Mouse (Mus musculus) forebrain, embryonic 10.5 days (tissue): ENCODE measurements around the gene H6pd. TPM values are rescaled to one million over a fixed set of nuclear protein-coding genes. Genes with fewer than 3 reads are reported as not detected.

ENCODE experiments used
- DNase-seq: peaks from one replicate; pipeline ENCODE4 v3.0.0-alpha.2; 2017; ENCODE audit warnings: low spot score; ENCODE audit errors: extremely low spot score
- H3K27ac ChIP-seq: fragments of 300-500 bp; sonication (generic); 2 replicates; pipeline ENCODE4 v1.5.1; 2016; ENCODE audit warnings: mild to moderate bottlenecking
- H3K27me3 ChIP-seq: fragments of 300-500 bp; sonication (generic); 2 replicates; pipeline ENCODE4 v1.6.1; 2016; ENCODE audit warnings: mild to moderate bottlenecking; ENCODE audit not compliant: poor library complexity, severe bottlenecking
- H3K36me3 ChIP-seq: fragments of 300-500 bp; sonication (generic); replicated peaks from 2 replicates; pipeline ENCODE4 v1.6.1; 2016; ENCODE audit warnings: mild to moderate bottlenecking, moderate library complexity
- H3K4me1 ChIP-seq: fragments of 300-500 bp; sonication (generic); 2 replicates; pipeline ENCODE4 v1.6.1; 2016
- H3K4me3 ChIP-seq: fragments of 300-500 bp; sonication (generic); 2 replicates; pipeline ENCODE4 v1.5.1; 2016; ENCODE audit warnings: mild to moderate bottlenecking, moderate library complexity
- H3K9me3 ChIP-seq: fragments of 300-500 bp; sonication (generic); 2 replicates; pipeline ENCODE4 v1.6.1; 2016; ENCODE audit warnings: mild to moderate bottlenecking, moderate library complexity
- WGBS: fragments of 180-500 bp; shearing (Covaris S2); methylation state at CpG from one replicate; pipeline ENCODE4 v1.1.7; 2016; 5-methylcytosine and 5-hydroxymethylcytosine counted together
- polyA plus RNA-seq: library from polyadenylated mRNA; unstranded; fragments of >200 nt; fragmentation: Nextera tagmentation; extraction: Ambion mirVana; gene quantifications from 2 replicates; pipeline ENCODE4 v1.2.1, GENCODE M21; 2016

H6pd gene
- polyA plus RNA-seq, 1 experiment from 2014 or later = 3.0 TPM

DNA sequence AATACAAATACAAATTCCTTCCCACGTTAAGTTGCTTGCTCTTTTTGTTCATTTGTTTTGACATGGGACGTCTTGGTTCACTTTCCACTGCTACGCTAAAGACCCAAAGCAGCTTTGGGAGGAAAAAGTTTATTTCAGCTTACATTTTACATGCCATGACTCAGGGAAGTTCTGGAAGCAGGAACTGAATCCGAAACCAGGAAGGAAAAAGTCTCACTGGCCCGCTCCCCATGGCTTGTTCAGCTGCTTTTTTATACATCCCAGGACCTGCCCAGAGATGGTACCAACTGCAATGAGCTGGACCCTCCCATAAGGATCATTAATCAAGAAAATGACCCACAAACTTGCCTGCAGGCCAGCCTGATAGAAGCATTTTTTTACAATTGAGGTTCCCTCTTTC lies 5.0 kb upstream of the H6pd start:
- 85% methylated on average over 5 of the region's 5 CpGs for WGBS

DNA sequence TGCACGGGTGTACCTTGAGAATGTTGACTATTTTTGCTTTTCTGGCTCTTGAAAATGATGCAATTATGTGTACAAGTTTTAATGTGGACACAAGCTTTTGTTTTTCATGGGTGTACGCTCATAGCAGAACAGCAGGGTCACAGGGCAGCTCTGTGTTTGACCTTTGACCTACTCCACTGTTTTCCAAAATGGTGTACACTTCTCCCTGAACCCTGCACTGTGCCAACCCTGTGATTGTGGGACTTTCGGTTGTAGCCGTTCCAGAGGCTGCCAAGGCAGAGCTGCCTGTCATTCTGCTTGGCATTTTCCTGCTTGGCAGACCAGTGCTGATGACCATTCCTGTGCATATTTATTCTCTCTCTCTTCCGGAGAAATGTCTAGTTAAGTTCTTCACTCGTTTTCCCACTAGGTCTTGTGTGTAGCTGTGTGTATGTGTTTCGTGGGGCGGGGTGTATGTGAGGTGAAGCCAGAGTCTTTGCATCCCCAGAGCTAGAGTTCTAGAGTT lies 4.4 kb upstream of the H6pd start:
- Histone ChIP-seq H3K36me3 (no peaks in the 10 kb centered on the region), H3K4me1 (peaks cover 15% of the 10 kb centered on the region), H3K27ac (no peak overlapping the region), H3K9me3 (no peaks in the 10 kb centered on the region), H3K27me3 (peaks cover 15% of the 10 kb centered on the region), H3K4me3 (no peak overlapping the region)
- whole genome bisulfite sequencing = 92% methylated on average over 8 of the region's 8 CpGs
- DNase-seq = no peak

More for the DNA sequence above, 5.0 kb upstream of the H6pd start:
- Histone ChIP-seq H3K27me3 (peaks cover 15% of the 10 kb centered on the region), H3K27ac (no peak overlapping the region), H3K4me1 (peaks cover 9% of the 10 kb centered on the region), H3K4me3 (no peak overlapping the region), H3K36me3 (no peaks in the 10 kb centered on the region), H3K9me3 (no peaks in the 10 kb centered on the region)
- no peak for DNase-seq

DNA sequence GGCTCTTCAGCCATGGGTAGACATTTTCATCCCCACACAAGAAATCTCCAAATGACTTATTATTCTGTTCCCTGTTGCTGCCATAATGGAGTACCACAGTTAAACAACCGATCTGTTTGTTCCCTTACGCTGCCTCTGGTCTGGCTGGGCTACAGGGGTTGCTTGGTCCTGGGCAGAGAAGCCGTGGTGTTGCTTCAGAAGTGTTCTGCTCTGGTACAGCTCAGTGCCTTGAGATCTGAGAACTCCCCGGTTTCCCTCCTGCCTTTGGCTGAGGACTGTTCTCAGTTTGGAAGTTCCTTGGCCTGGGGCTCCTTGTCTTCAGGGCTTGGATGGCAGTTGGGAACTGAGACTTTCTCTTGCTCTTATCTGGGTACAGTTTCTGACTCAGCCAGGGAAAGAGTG lies 3.5 kb upstream of the H6pd start:
- Histone ChIP-seq H3K4me1 (peaks cover 22% of the 10 kb centered on the region), H3K4me3 (no peak overlapping the region), H3K9me3 (no peaks in the 10 kb centered on the region), H3K27ac (no peak overlapping the region), H3K36me3 (no peaks in the 10 kb centered on the region), H3K27me3 (peaks cover 19% of the 10 kb centered on the region)
- DNase-seq = no peak
- WGBS = 78% methylated on average over 4 of the region's 4 CpGs

DNA sequence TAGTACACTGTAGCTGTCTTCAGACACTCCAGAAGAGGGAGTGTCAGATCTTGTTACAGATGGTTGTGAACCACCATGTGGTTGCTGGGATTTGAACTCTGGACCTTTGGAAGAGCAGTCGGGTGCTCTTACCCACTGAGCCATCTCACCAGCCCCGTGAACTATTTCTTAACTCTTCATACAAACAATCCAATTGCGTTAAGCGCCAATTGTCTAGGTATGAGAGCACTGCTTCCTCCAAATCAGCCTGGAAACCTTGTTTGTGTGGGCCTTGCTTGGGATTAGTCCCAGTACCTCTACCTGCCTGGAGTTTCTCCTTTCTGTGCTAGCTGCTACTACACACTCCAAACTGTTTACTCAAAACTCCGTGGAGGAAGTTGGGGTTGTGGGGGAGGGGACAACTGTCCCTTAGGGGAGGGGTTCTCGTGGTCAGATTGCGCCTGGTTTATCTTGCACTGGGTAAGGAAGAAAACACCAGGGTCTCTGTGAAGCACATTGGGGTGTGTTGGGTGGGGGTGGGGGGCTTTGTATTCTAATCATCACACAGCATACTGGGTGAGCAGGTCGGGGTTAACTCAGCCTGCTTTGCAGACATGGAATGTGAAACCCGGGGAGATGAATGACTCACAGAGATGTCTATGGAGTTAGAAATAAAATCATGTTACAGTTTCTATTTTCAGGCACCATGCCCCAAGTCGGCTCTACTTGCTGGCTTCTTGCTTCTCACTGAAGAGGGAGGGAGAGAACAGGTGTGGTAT lies 2.9 kb upstream of the H6pd start:
- no peak overlapping the region for H3K4me3 ChIP-seq
- H3K36me3 ChIP-seq = no peaks in the 10 kb centered on the region
- DNase-seq = no peak
- 64% methylated on average over 10 of the region's 10 CpGs for WGBS
- H3K9me3 ChIP-seq = no peaks in the 10 kb centered on the region
- H3K4me1 ChIP-seq = peaks cover 22% of the 10 kb centered on the region
- peaks cover 19% of the 10 kb centered on the region for H3K27me3 ChIP-seq
- H3K27ac ChIP-seq = no peak overlapping the region

DNA sequence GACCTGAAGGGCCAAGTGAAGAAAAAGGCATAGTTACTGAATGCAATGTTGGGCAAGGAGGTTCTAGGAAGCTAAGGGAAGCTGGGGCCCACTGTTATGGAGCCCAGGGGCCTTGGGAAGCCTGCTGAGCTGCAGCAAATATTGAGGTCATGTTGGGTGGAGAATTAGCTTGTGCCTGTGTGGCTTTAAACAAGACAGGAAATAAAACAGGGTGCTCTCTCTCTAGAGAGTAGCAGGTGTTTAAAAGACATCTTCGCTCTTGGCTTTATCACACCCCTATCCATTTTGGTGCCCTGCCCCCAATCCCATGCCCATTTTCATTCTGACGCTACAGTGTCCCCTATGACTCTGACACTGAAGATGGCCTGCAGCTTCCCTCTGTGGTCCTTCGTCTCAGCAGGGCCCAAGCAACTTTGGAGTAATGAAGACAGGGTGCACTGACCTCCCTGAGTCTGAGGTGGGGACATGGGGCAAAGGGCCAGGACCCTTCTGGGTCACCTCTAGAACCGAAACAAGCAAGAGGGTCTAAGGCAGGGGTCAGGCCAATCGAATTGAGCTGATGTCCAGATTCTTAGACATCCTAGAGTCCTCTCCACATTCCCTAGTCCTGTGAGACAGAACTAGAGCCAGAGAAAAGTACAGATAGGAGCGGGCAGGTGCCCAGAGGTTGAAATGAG lies 1.4 kb upstream of the H6pd start:
- Histone ChIP-seq H3K4me1 (peaks cover 22% of the 10 kb centered on the region), H3K27ac (no peak overlapping the region), H3K36me3 (no peaks in the 10 kb centered on the region), H3K9me3 (no peaks in the 10 kb centered on the region), H3K4me3 (no peak overlapping the region), H3K27me3 (peaks cover 19% of the 10 kb centered on the region)
- WGBS = 87% methylated on average over 6 of the region's 6 CpGs
- DNase-seq = no peak

DNA sequence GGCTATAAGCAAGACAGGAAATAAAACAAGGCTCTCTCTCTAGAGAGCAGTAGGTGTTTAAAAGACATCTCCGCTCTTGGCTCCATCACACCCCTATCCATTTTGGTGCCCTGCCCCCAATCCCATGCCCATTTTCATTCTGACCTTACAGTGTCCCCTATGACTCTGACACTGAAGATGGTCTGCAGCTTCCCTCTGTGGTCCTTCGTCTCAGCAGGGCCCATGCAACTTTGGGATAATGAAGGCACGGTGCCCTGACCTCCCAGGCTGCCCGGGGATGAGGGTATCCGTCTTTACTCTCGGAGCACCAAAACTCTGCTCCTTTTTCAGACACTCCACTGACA lies 736 bp upstream of the H6pd start:
- H3K27me3 ChIP-seq = peaks cover 19% of the 10 kb centered on the region

DNA sequence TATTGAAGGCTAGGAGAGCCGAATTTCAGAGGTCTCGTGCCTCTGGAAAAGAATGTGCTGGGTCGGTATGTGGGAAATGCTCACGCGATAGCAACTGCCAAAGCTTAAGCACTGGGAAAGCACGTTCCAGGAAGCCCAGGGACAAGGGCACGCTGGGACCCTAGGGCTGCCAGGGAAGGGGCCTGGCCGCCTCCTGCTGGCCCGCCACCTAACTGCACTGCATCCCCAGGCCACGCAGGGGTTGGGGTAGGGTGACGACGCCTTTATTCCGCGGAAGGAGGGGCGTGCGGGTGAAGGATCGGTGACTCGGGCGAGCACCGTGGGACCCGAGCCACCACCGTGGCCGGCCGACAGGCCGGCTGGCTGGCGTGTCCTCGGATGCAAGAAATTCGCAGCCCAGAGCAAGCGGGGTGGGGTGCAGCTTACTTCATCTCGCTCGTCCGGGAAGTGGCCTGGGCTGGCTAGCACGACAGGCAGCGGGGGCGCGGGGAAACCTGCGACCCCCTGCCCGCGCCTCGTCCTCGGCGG lies 434 bp downstream of the H6pd start:
- peak; percentile 79 for DNase-seq
- Histone ChIP-seq H3K27ac (peak overlapping the region; percentile 94), H3K9me3 (no peaks in the 10 kb centered on the region), H3K4me3 (peak overlapping the region; percentile 80), H3K27me3 (peaks cover 19% of the 10 kb centered on the region), H3K4me1 (peaks cover 22% of the 10 kb centered on the region), H3K36me3 (no peaks in the 10 kb centered on the region)
- WGBS = under 1% methylated on average over 42 of the region's 42 CpGs

More for the DNA sequence above, 736 bp upstream of the H6pd start:
- Histone ChIP-seq H3K4me1 (peaks cover 22% of the 10 kb centered on the region), H3K4me3 (peak overlapping the region; percentile 80; the same call in 1 of the 2 replicates), H3K9me3 (no peaks in the 10 kb centered on the region), H3K36me3 (no peaks in the 10 kb centered on the region), H3K27ac (no peak overlapping the region)
- WGBS = 83% methylated on average over 6 of the region's 6 CpGs
- no peak for DNase-seq

DNA sequence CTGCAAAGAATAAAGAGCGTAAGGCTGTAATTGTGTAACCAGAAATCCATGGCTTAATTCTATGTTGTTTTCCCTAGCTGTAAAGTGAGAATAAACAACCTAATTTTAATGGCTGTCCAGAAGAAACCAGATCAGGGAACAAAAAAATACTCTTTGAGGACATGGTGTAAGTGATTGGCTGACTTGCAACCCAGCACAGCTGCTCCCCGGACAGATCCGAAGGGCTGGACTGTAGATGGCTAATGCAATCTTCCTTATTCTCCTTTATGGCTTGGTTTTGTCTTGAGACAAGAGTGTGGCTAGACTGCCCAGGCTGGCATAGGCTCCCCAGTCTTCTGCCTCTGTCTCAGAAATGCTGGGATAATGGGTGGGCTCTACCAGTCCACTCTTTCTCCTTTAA lies 1.4 kb downstream of the H6pd start:
- peaks cover 23% of the 10 kb centered on the region for H3K4me1 ChIP-seq

DNA sequence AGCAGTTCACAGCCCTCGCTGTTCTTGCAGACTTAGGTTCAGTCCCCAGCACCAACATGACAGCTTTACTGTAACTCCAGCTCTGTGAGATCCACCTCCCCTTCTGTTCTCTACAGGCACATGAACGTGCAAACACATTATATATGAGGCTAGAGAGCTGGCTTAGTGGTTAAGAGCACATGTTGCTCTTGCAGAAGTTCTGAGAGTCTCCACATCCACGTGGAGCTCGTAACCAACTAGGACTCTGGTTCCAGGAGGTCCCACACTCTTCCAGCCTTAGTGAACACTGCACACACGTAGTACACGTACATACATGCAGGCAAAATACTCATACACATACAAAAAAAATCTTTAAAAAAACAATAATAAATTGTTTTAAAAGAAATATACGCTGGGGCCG lies 1.8 kb downstream of the H6pd start:
- Histone ChIP-seq H3K9me3 (no peaks in the 10 kb centered on the region), H3K4me3 (no peak overlapping the region), H3K27ac (no peak overlapping the region), H3K36me3 (no peaks in the 10 kb centered on the region), H3K27me3 (peaks cover 19% of the 10 kb centered on the region), H3K4me1 (peaks cover 26% of the 10 kb centered on the region)
- WGBS = 90% methylated on average over 8 of the region's 8 CpGs
- DNase-seq = no peak

More for the DNA sequence above, 1.4 kb downstream of the H6pd start:
- Histone ChIP-seq H3K4me3 (peak overlapping the region; percentile 80; the same call in 1 of the 2 replicates), H3K9me3 (no peaks in the 10 kb centered on the region), H3K27ac (no peak overlapping the region), H3K27me3 (peaks cover 19% of the 10 kb centered on the region), H3K36me3 (no peaks in the 10 kb centered on the region)
- DNase-seq = no peak
- 92% methylated on average over 3 of the region's 3 CpGs for WGBS

DNA sequence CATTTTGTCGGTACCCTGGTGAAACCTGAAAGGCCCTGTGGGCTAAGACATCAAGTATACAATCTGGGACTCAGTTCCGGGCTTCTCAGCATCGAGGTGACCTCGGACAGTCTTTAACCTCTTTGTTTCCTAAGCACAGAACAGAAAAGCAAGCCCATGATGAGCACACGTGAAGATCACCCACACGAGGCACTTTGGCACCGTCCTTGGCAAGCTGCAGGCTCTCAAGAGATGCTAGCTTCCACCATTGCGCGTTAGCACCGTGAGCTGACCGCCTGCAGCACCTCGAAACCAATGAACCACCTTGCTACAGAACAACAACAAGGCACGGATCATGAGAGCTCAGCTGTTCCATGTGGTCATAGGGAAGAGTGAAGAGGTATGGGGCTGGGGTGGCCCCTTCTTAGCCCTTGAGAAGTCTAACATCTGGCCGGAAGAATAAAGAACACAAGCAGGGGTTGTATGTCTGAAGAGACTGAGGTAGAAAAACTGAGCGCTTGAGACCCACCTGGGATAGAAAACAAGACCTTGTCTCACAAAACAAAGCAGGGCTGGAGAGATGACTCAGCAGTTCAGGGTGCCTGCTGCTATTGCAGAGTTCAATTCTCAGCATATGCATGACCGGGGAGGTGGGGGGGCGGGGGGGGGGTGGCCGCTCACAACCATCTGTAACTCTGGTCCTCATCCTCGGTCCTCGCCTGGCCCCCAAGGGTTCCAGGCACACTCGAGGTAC lies 2.5 kb downstream of the H6pd start:
- Histone ChIP-seq H3K4me3 (no peak overlapping the region), H3K9me3 (no peaks in the 10 kb centered on the region), H3K4me1 (peaks cover 32% of the 10 kb centered on the region), H3K27ac (no peak overlapping the region), H3K36me3 (no peaks in the 10 kb centered on the region), H3K27me3 (peaks cover 19% of the 10 kb centered on the region)
- WGBS = 87% methylated on average over 21 of the region's 21 CpGs
- no peak for DNase-seq

DNA sequence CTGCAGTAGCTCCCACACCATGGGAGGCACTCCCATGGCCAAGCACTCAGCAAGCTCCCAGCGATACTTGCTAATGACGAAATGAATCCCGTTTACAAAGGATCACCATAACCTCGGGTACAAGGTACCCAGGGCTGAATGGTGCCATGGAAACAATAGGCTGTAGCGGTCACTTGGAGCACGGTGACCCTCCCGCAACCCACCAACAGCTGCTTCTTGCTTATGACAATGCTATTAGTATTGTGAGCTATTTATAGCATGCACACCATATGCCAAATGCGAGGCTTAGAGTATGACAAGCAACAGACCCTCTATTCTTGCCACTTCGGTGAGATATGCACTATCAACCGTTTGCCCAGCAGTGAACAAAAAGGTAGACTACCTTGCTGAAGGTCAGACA lies 3.6 kb downstream of the H6pd start:
- Histone ChIP-seq H3K27me3 (peaks cover 13% of the 10 kb centered on the region), H3K27ac (no peak overlapping the region), H3K36me3 (no peaks in the 10 kb centered on the region), H3K4me3 (no peak overlapping the region), H3K4me1 (peaks cover 42% of the 10 kb centered on the region), H3K9me3 (no peaks in the 10 kb centered on the region)
- WGBS = 93% methylated on average over 10 of the region's 10 CpGs
- DNase-seq = no peak

DNA sequence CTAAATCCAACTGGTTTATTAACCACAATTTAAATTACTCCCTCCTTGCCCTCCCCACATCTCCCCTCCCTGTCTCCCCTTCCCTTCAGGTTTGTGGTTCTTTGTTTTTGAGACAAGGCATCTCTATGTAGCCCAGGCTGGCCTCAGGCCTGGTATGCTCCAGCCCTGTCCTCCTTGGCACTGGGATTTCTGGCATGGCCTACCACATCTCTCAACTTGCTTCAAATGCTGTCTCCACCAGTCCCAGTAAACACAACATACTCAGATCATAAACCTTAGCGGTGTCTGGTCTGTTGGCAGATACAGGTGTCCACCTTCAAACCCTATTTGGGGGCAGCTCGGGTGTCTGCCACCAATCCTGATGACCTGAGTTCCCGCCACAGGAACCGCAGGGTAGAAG lies 5.2 kb downstream of the H6pd start:
- 0 out of 2 replicates have a peak, but pooled peaks cover 4% of the 10 kb centered on the region for H3K27me3 ChIP-seq
- no peak for DNase-seq
- H3K4me1 ChIP-seq = peaks cover 32% of the 10 kb centered on the region
- no peak overlapping the region for H3K27ac ChIP-seq
- 93% methylated on average over 4 of the region's 4 CpGs for WGBS
- no peaks in the 10 kb centered on the region for H3K9me3 ChIP-seq
- no peaks in the 10 kb centered on the region for H3K36me3 ChIP-seq
- no peak overlapping the region for H3K4me3 ChIP-seq
